Mouse (Mus musculus) fat pad, adult 2 months (tissue): ENCODE measurements around the gene Lrrc32.

Experiments used
- DNase-seq: peaks from one replicate; pipeline ENCODE4 v3.0.0-alpha.2; 2011; ENCODE audit warnings: low read depth, low spot score; ENCODE audit errors: extremely low read depth

The Lrrc32 gene

DNA sequence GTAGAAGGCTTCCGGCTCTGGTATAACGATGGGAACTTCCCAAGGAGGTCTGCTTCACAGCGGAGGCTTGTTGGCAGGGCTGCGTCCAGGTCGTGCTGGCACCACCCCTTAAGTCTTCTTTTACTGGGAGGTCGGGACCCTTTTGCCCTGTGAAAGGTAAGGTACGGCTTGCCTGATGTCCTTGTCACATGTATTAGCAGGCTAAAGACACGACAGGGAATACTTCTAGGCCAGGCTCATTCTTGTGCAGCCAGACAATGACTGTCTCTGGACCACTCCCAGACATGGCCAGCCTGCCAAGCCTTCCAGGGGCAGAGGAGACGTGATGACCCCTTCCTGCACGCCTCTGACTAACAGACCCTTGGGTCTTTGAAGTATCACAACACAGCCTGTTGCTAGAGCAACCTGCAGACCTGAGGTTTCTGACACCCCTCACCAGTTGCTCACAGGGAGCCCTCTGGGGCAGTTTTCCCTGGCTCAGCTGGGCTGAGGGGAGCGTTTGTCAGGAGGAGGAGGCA, 54.8 kb downstream of the Lrrc32 start:
- no peak for DNase-seq

DNA sequence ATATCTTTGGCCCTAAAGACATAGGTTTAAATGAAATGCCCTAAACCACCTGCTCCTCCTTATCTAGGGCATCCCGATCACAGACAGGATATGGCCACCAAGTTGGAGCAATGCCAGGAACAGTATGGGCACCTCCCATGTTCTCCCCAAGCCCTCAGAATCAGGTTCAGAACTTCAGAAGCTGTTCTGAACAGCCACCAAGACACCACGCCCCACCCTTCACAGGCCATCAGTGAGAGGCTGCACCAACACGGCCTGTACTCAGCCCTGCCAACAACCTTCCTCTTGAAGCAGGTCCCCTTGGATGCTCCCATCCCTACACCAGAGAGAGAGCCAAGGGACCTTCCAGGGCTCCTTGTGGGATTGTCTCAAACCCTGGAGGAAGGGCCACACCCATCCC, 55.5 kb downstream of the Lrrc32 start:
- no peak for DNase-seq

GRCm38 (mm10) chr7:98548839-98549238, 59.8 kb downstream of the Lrrc32 start:
- DNase-seq = no peak

GRCm38 (mm10) chr7:98550596-98550995, 61.5 kb downstream of the Lrrc32 start:
- no peak for DNase-seq

- DNase-seq = no peak
Measured at GRCm38 (mm10) chr7:98551041-98551440, 62.0 kb downstream of the Lrrc32 start.
